Mouse (Mus musculus) layer of hippocampus, postnatal 14 days (tissue): ENCODE results near the gene Maml1. TPM values are rescaled to one million over a fixed set of nuclear protein-coding genes. Genes with fewer than 3 reads are reported as not detected.
"Not testable (repeated sequence)": the region's sequence is repeated elsewhere in the genome, so short reads cannot be mapped to it uniquely, and the experiment has no call there.

ENCODE experiments used
- DNase-seq, 2 experiments: peaks; one replicate each; pipeline ENCODE4 v3.0.0; 2021 to 2022; ENCODE audit warnings: low spot score in 2 of 2, mixed read lengths in 1 of 2
- long read RNA-seq, 2 experiments: library from polyadenylated mRNA; stranded (forward); transcript quantifications; one replicate each; pipeline ENCODE4 v2.0.0; 2021
- total RNA-seq, 2 experiments: library from RNA; stranded (reverse); gene quantifications; 2 replicates each; pipeline ENCODE4 v1.2.3; 2021

Gene Maml1
- 10 to 100 TPM in 1 of 2 experiments, 1 to 10 TPM in 1; 9.6 to 10.5 TPM for total RNA-seq
- long read RNA-seq, experiment 1, result 0 reads
- long read RNA-seq, experiment 2, full-length matches to known transcripts, result 1 of 4 reads
- long read RNA-seq, experiment 2, partial matches to known transcripts, result 2 of 4 reads
- long read RNA-seq, experiment 2, other reads (novel, unspliced or antisense), result 1 of 4 reads

DNA sequence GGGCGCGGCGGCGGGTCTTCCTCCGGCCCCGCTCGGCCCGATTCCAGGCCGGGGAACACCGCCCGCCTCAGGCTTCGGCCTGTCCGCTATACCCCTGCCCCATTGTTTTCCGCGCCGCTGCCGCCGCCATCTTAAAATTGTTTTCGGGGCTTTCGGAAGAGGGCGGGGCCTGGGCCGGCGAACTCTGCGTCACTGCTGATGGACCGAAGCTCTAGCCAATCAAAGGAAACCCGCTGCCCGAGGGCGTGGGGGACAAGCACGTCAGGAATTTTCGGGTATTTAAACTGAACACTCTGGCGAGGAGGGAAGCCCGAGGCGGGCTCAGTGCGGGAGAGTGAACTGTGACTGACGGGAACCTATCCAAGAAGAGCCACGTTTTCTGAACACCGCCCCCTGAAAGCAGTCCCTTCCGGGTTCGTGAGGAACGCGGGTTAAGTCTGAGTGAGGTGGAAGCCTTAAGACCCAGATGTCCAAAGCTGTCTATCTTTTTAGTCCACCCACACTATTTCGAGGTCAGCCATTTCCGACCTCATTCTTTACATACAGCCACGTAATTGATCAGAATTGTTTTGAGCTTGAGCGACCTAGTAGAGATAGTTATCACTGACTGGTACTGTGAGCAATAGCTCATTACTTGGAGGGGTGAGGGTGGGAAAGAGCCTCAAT is at the start of gene Maml1:
TSS of gene Maml1 (minus strand) at position 122 of the 666 bp plus-strand sequence.
- DNase-seq, result peak; percentile 97 to 99

DNA sequence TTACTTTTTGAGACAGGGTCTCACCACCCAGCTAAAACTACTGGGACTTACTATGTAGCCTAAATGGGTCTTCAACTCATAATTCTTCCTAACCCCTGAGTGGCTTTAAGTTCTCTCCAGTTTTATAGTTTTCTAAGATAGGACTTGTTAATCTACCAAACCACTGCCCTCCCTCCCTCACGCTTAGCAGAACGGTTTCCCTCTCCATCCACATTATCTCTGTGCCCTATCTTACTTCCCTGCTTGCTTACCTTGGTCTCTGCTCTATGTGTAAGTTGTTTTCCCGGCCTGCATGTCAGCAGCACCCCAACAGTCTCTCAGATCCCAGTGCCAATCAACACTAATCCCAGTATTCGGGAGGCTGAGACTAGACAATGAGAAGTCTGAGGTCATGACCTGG is 44.8 kb upstream of the Maml1 start:
- DNase-seq, result no peak

DNA sequence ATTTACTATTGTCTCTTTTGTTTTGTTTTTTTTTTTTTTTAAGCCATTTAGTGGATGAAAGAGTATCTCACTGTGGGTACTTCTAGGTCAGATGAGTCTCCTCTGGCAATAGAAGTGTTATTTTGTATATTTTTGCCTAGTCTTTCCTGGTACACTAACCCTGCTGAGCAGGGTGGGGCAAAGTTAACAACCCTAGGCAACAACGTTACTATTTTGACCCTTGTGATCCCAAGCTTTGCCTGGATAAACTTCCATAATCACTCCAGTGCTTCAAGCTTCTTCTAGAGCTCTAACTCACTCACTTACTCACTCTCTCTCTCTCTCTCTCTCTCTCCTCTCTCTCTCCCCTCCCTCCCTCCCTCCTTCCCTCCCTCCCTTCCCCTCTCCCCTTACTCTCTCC is 44.0 kb upstream of the Maml1 start:
- DNase-seq, result no peak

DNA sequence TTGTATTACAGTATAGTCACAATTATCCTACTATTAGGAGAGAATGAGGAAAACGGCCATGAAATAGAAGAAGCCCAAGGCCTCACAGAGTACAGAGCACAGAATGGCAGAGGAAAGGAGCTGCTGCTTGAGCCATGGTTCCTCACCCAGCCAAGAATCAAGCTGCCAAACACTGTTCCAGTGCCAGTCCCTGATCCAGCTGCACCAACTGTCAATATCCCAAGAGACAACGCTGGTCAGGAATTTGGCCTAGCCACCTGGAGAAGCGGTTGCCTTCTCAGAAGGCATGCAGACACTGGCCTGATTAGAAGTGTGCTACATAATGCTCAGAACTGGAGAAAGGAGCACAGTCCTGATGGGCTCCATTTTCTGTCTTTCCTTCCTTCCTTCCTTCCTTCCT is 41.1 kb upstream of the Maml1 start:
- DNase-seq, result no peak

DNA sequence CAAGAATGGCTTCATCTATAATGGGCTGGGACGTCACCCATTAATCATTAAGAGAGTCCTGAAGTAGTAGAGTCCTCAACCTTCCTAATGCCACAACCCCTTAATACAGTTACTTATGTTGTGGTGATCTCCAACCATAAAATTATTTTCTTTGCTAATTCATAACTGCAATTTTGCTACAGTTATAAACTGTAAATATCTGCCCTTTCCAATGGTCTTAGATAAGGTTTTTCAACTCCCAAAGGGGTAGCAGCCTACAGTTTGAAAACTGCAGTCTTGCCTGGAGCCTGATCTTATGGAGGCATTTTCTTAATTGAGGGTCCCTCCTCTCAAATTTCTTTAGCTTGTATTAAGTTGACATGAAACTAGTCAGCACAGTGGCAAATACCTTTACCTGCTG is 37.3 kb upstream of the Maml1 start:
- no peak for DNase-seq

DNA sequence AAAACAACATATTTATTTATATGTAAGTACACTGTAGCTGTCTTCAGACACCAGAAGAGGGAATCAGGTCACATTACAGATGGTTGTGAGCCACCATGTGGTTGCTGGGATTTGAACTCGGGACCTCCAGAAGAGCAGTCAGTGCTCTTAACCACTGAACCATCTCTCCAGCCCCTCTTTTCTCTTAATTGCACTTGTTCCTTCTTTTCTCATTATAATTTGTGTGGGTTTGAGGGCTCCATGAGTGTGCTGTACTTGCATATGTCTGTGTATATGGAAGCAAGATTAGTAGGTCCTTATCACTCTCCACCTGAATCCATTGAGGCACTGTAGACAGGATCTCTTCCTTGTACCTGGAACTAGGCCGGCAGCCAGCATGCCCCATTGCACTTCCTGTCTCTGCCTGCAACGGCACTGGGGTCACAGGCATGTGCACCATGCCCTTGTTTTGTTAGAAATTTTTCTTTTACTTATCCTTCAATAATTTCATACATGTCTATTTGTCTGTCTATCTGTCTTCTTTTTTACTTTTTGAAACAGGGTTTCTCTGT is 36.0 kb upstream of the Maml1 start:
- DNase-seq, result no peak

DNA sequence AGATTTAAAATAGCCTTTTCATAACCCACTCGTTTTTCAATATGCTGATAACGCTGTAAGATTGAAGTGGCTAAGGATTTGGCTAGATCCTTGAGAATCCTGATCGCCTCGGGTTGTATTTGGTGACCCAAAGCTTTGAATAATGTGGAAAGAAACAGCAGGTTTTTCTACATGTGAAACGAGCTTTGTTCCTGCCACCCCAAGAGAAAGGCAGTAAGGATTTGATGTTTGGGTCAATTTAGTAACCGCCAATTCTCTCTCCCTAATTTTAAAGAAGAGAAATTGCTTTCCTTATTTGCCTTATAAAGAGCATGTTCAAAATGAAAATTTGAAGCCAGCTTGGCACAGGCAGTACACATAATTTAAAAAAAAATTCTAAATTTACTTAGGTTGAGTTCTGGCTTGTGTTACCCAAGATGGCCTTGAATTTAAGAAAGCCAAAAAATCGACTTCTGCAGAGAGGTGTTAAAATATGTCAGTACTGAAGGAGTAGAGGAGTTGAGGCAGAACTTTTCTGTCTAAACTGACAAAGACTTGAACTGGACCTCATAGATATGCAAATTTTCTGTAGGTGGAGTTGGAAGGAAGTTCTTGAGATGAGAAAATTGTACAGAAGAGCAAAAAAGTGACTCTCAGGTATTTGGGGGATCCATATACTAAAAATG is 34.3 kb upstream of the Maml1 start:
- no peak for DNase-seq

DNA sequence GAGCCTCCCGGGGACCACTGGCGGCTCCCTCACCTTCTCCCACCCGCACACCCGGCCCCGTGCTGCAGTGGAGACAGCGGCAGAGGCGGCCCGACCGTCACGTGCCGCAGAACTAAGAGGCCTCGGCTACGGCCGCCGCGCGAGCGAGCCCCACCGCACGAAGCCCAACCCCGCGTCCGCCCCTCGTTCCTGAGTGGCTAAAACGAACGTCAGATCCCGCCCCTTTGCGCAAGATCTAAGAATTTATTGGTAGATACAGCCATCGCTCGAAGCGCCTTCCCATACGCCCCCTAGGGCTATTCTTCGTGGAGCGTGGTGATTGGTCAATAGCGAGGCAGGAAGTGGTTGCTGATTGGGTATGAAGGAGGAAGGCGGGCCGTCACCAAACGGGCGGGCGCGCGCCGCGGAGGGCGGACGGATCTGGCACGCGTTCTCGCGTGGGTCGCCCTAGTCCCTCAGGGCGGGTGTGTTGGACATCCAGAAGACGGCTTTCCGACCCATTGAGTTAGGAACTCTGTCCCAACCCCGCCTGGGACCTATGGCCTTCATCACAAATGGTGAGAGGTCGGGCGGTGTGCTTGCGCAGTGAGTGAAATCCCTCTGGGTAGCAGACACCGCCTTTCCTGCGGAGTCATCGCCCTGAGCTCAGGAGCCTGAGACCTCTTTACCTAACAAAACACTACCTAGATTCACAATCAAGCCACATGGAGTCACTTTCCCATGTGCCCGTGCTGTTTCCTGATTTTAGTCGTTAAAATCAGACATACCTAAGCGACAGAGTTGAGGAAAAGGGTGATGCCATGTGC is 33.6 kb upstream of the Maml1 start, which contains the start of gene Canx:
TSS of gene Canx (minus strand) at position 178 of the 806 bp plus-strand sequence.
- peak; percentile 99 to 100 for DNase-seq

DNA sequence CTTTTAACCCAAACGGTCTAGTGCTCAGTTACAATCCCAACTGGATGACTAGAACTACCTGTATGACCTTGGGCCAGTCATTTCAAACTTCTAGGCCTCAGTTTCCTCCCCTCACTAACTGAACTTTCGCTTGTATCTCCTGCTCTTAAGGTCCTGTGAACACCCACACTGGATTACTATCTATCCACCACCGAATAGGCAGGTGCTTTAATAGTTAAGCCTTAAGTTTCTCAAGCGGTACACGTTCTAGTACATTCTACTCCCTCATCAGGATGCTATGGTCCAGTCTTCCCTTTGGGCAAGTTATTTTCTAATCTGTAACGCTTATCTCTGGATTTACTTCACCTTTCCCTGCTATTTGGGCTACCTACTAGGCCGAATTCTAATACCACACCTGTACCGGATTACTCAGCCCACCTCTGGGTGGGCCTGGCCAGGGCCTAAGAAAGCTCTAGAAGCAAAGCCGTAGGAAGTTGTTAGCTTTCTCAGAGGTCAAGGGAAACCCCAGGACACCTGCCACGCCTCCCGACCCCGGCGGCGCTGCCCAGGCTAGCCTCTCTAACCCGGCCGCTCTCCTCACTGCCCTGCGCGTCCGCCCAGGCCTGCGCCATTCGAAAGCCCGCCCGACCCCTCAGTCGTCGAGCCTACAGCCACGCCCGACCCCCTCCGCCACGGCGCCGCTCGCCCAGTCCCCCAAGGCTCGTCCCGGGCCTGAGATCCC is 32.8 kb upstream of the Maml1 start:
- no peak for DNase-seq

DNA sequence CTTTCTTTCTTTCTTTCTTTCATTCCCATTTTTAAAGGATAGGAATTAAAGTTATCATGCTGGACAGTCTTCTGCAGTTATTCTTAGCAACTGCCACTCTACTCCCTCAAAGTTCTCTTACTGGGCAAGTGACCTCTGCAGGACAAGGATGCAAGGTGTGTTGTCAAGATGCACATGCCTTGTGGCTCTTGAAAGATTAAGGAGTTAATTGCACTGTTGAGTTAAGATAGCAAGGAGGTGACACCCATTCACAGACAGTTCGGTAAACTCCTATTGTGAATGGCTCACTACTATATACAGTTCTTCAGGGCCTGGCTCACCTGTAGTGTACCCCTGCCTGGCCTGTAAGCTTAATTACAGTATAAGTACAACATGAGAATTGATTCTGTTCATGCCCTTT is 31.7 kb upstream of the Maml1 start:
- DNase-seq, result no peak

DNA sequence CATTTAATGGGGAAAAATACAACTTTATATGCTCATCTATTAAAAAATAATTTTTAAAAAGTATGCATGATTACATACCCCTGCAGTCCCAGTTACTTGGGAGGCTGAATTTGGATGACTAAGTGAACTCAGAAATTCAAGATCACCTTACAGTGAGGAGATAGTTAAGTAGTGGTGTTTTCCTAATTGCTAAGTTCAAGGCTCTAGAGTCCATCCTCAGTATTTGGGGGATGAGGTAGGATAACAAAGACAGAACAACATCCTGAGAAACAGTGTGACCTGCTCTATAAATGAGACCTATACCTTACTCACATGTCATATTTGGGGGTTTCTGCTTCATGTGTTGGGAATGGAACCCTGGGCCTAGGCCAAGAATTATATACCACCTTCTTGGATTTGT is 30.2 kb upstream of the Maml1 start:
- DNase-seq, result no peak

DNA sequence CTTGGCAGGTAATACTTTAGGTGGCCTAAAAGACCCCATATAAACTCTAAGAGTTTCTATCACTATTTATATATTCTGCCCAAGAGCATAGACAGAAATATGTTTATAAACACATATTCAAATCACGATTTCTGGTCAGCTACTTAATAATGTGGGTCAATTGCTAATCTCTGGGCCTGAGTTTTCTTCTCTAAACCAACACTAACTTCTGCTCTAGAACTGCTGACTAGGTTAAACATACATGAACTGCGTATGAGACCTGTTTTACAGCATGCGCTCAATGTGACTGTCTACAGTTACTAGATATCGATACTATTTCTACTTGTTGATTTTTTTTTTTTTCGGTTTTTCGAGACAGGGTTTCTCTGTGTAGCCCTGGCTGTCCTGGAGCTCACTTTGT is 29.1 kb upstream of the Maml1 start:
- no peak for DNase-seq

DNA sequence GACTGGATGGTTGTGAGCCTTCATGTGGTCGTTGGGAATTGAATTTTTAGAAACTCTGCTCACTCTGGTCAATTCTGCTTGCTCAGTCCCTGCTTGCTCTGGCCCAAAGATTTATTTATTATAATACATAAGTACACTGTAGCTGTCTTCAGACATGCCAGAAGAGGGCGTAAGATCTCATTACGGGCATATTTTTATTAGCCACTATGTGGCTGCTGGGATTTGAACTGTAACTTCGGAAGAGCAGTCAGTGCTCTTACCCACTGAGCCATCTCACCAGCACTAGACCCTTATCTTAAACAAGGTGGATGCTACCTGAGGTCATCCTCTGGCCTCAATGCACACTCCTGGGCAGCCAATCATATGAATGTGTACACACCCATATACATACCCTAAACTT is 27.2 kb upstream of the Maml1 start:
- not testable (repeated sequence) for DNase-seq

DNA sequence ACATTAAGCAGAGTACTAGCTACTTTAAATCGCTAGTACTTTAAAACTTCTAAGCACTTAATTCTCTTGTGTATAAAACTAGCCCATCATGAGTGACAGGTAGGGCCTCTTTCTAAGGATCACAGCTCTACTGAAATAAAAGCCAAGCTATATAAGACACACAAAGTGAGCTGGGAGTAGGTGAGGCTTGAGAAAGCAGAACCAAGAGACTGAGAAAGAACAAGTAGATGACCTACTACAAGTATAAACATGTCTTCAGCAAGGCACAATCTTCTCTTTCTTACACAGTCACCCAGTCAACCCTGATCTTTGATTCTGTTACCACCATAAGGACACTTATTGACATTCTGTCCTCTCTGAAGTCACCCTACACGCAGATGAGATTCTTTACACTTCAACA is 20.7 kb upstream of the Maml1 start:
- no peak for DNase-seq

DNA sequence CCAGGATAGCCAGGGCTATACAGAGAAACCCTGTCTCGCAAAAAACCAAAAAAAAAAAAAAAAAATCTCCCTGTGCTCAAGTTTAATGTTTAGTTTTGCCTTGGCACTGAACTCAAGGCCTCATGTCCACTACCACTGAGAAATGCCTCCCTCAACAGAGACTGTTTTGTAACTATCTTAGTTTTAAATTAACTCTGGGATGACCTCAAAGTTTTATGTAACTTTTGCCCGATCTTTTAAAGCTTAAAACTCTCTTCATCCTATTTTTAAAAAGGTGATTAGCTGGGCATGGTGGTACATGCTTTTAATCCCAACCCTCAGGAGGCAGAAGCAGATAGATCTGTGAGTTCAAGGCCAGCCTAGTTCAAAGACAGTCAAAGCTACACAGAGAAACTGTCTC is 11.3 kb upstream of the Maml1 start:
- DNase-seq, result no peak

DNA sequence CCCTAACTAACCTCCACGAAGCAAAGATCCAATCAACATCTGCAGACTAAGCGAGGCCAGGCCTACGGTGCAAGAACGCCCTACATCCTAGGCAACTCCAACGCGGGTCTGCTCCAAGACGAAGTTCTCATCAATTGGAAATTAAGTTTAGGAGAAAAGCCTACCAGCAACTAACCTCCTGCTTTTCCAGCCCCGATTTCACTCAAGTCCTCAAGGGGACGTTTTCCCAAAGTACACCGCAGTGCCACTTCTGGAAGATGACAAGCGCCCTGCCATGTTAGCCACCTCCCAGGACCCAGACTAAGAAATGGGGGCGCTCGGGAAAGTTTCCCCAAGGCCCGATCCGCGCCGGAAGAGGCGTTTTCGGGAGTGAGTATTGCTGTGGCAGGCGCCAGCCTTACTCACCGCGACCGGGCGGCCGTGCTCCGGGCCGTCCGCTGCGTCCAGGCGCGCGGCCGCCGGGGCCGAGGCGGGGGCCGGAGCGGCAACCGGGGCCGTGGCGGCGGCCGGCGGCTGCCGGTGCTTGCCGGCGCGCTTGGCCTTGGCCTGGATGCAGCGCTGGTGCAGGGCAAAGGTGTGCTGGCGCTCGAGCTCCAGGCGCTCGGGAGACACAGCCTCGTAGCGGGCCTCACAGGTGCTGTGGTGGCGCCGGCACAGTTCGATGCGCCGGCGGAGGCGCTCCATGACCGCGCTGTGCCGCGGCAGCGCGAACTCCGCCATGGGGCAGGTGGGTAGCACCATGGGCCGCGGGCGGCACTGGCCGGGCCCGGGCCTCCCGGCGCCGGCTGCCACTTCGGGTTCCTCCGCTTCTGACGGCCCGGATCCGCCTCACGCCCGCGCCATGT is 568 bp downstream of the Maml1 start:
- peak; percentile 29 to 53 for DNase-seq

DNA sequence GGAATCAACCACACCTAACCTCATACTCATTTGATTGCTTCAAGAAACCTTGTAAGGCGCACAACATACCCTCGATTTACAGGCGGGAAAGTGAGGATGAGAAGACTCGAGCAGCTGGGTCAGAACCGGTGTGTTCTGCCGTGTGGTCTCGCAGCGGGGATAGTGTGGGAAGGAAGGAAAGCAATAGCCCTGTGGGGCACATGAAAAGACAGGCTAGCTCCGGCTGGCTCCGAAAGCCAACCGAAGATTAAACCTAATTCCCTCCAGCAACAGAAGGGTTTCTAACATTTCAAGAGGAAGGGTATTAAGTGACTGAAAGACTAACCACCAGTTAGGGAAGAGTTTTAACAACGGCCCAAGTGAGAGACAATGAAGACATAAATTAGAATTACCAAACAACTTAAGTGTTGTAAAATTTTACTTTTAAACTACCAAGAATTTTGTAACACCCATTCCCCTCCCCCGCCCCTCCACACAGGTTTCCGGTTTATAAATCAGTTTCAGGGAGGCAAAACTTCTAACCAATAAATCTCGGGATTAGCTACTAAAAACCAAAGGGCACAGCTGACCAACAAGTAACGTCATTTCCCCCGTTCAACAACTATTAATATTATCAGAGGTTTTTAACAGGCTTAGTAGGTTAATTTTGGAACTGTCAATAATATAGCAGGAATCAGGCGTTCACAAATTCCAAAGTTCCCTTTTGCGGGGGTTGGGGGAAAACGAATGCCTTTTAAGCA is 1.5 kb downstream of the Maml1 start:
- DNase-seq, result no peak

DNA sequence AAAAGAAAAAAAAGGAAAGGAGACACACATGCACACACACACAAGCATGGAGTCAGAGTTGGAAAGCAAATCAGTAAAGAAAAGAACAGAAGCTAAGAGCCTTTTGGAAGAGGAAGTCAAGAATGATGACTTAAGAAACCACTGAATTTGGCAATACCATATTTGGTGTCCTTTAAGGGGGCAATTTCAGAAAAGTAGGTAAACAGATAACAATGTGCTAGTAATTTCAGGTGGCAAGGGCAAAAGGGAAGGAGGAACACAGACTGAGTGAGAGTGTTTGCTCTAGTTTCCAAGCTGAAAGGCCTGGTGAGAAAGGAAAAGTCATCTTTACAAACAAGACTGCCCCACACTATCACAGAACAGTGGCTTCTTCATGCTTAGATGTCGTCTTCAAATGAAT is 5.7 kb downstream of the Maml1 start:
- no peak for DNase-seq

DNA sequence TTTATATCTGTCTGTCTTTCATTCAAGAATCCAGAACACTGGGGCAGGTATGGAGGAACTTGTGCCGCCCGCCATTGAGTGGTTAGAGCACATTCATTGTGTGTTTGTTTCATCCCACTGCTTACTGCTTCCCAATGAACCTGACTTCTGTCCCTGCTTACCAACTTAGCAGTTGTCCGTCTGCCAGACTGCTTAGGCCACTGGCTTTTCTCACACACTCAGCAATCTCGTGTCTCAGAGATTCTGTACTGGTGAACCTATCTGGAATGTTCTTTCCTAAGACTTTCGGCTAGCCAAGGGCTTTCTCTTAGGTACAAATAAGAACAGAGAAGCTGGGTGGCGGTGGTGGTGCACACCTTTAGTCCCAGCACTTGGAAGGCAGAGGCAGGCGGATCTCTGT is 6.4 kb downstream of the Maml1 start:
- peak in 1 of 2 experiments; percentile 0 for DNase-seq
